In genomic region chr11:53795813-53796212, GRCm38 (mm10) we compare ENCODE assay signal across 12 mouse cellular contexts. TPM values are rescaled to one million over a fixed set of nuclear protein-coding genes. Genes with fewer than 3 reads are reported as not detected.
A peak's percentile ranks its signal among the peaks of the same experiment; 100 is the strongest.
DNase-seq lines count a peak whose midpoint lies in the region; ATAC-seq and TF ChIP-seq lines count a peak whose summit lies in the region.
"Had no signal": no experiment of that assay in that cellular context is flagged by ENCODE, and none has a peak within 500 bp of the region (broad histone marks: within the 10 kb centered on the region; RNA-seq: fewer than 3 reads in every experiment).

No protein-coding gene starts in this region.

- H3K36me3 ChIP-seq in heart, embryonic 14.5 days (ENCODE audit: control insufficient read depth, insufficient read depth, low read length): no peaks in the 10 kb centered on the region
- no peaks in the 10 kb centered on the region for H3K36me3 ChIP-seq in spleen, adult 2 months (ENCODE audit: control insufficient read depth, insufficient read depth, low read length)
- no peaks in the 10 kb centered on the region for H3K36me3 ChIP-seq in intestine, embryonic 16.5 days (ENCODE audit: control insufficient read depth, insufficient read depth, low read length)
- H3K36me3 ChIP-seq: forebrain, embryonic 12.5 days; midbrain, embryonic 15.5 days had no signal

- H3K27me3 ChIP-seq in heart, embryonic 14.5 days (ENCODE audit: control insufficient read depth, insufficient read depth, low read length): no peaks in the 10 kb centered on the region
- no peaks in the 10 kb centered on the region for H3K27me3 ChIP-seq in spleen, adult 2 months (ENCODE audit: control insufficient read depth, insufficient read depth, low read length)
- no peaks in the 10 kb centered on the region for H3K27me3 ChIP-seq in intestine, embryonic 16.5 days (replicated peaks; ENCODE audit: control insufficient read depth, insufficient read depth, low read length)
- H3K27me3 ChIP-seq: forebrain, embryonic 12.5 days; midbrain, embryonic 15.5 days had no signal

- H3K4me3 ChIP-seq in heart, embryonic 14.5 days (ENCODE audit: control insufficient read depth in 1 of 2, insufficient read depth in 1 of 2, low read depth in 1 of 2, low read length in 2 of 2): no peak overlapping the region
- no peak overlapping the region for H3K4me3 ChIP-seq in spleen, adult 2 months (ENCODE audit: extremely low read depth, insufficient read depth, insufficient read length)
- no peak overlapping the region for H3K4me3 ChIP-seq in intestine, embryonic 16.5 days (ENCODE audit: low read length)
- H3K4me3 ChIP-seq: forebrain, embryonic 12.5 days; midbrain, embryonic 15.5 days had no signal

- no peak overlapping the region for H3K9ac ChIP-seq in heart, embryonic 14.5 days (ENCODE audit: low read length)
- no peak overlapping the region for H3K9ac ChIP-seq in intestine, embryonic 16.5 days (ENCODE audit: low read depth, low read length)
- H3K9ac ChIP-seq: forebrain, embryonic 12.5 days; midbrain, embryonic 15.5 days had no signal

- peak overlapping the region; percentile 14 to 64; a peak in 1 of 4 replicates for H3K27ac ChIP-seq in heart, embryonic 14.5 days (replicated peaks in 1 of 2; ENCODE audit: control insufficient read depth in 1 of 2, insufficient read depth in 1 of 2, low read depth in 2 of 2, low read length in 2 of 2)
- peak overlapping the region; percentile 87 for H3K27ac ChIP-seq in spleen, adult 2 months (ENCODE audit: insufficient read depth, low read length)
- peak overlapping the region; percentile 94 for H3K27ac ChIP-seq in intestine, embryonic 16.5 days (ENCODE audit: low read length)
- H3K27ac ChIP-seq: forebrain, embryonic 12.5 days; midbrain, embryonic 15.5 days had no signal

- no peak for DNase-seq in heart, postnatal 4 days
- DNase-seq in spleen, adult 2 months (ENCODE audit: low read depth in 1 of 2, low spot score in 2 of 2): no peak
- no peak for DNase-seq in spleen, postnatal 10 days (ENCODE audit: low spot score in 2 of 2)
- peak; percentile 50 for DNase-seq in yolk sac, embryonic 10.5 days (ENCODE audit: low spot score)
- DNase-seq in cerebellum, adult 9-10 months: no peak
- no peak for DNase-seq in right cerebral cortex, adult 2 months (ENCODE audit: low spot score in 2 of 2)
- DNase-seq: cerebellum, postnatal 25 days had no signal

- WGBS in heart, embryonic 14.5 days: 28% methylated on average over 8 of the region's 8 CpGs
- WGBS in spleen, adult 2 months: 71% methylated on average over 8 of the region's 8 CpGs
- 61% methylated on average over 8 of the region's 8 CpGs for whole genome bisulfite sequencing in intestine, embryonic 16.5 days

- TF ChIP-seq POLR2A in spleen, adult 2 months (IDR thresholded peaks at IDR 0.05; ENCODE audit: low read depth, low read length): no peak

- H3K9me3 ChIP-seq in heart, embryonic 14.5 days (ENCODE audit: control insufficient read depth, low read length): no peaks in the 10 kb centered on the region
- no peaks in the 10 kb centered on the region for H3K9me3 ChIP-seq in intestine, embryonic 16.5 days (ENCODE audit: control insufficient read depth, low read length)
- H3K9me3 ChIP-seq: forebrain, embryonic 12.5 days; midbrain, embryonic 15.5 days had no signal

- H3K4me2 ChIP-seq in heart, embryonic 14.5 days (ENCODE audit: low read length): no peak overlapping the region
- H3K4me2 ChIP-seq in intestine, embryonic 16.5 days (ENCODE audit: low read depth, low read length): no peak overlapping the region
- H3K4me2 ChIP-seq: forebrain, embryonic 12.5 days; midbrain, embryonic 15.5 days had no signal

- TF ChIP-seq CTCF in spleen, adult 2 months (IDR thresholded peaks at IDR 0.05; ENCODE audit: extremely low read depth, insufficient read depth, insufficient read length, insufficient replicate concordance): no peak

- H3K4me1 ChIP-seq in heart, embryonic 14.5 days (ENCODE audit: control insufficient read depth in 2 of 2, insufficient read depth in 2 of 2, low read length in 2 of 2): peaks cover 28 to 30% of the 10 kb centered on the region in 2 experiments
- peaks cover 27% of the 10 kb centered on the region; the same call in 1 of the 2 replicates for H3K4me1 ChIP-seq in spleen, adult 2 months (ENCODE audit: control insufficient read depth, insufficient read depth, insufficient read length)
- peaks cover 35% of the 10 kb centered on the region for H3K4me1 ChIP-seq in intestine, embryonic 16.5 days (ENCODE audit: control insufficient read depth, insufficient read depth, low read length)

- peak; percentile 55 for ATAC-seq in heart, embryonic 14.5 days (ENCODE audit: insufficient number of reproducible peaks, insufficient read depth, low FRiP score, low read depth)
- ATAC-seq in intestine, embryonic 16.5 days: peak; percentile 26
- ATAC-seq: midbrain, embryonic 15.5 days had no signal

RNA-seq across cellular contexts. Expression of gene Gm17334, which starts 22.8 kb away (rescaled TPM):
- polyA plus RNA-seq in heart, embryonic 14.5 days (2014; fragmentation: Nextera tagmentation; extraction: Ambion mirVana): not detected in 2 replicates
- total RNA-seq in heart, postnatal 4 days (2021): not detected
- 1.2 TPM in 2 replicates for polyA plus RNA-seq in spleen, adult 2 months (2012; rRNA removed)
- 0.34 and 0.81 TPM in 2 replicates for polyA plus RNA-seq in intestine, embryonic 16.5 days (2015; fragmentation: Nextera tagmentation; extraction: Ambion mirVana)
- total RNA-seq: layer of hippocampus, postnatal 10 days had no signal
- polyA plus RNA-seq: forebrain, embryonic 12.5 days; midbrain, embryonic 15.5 days had no signal

RNA-seq across cellular contexts. Expression of gene Irf1, which starts 26.0 kb away (rescaled TPM):
- polyA plus RNA-seq in heart, embryonic 14.5 days (2014; fragmentation: Nextera tagmentation; extraction: Ambion mirVana): 9.3 and 10.8 TPM in 2 replicates
- 10 to 100 TPM; 11.8 to 12.2 TPM for total RNA-seq in heart, postnatal 4 days (2021)
- 111 and 222 TPM in 2 replicates for polyA plus RNA-seq in spleen, adult 2 months (2012; rRNA removed)
- polyA plus RNA-seq in intestine, embryonic 16.5 days (2015; fragmentation: Nextera tagmentation; extraction: Ambion mirVana): 52.9 and 58.7 TPM in 2 replicates

Comparison
In these comparisons a context has a peak if more than half of its experiments do, and no peak if none do; other contexts are left out.
1. H3K27ac ChIP-seq: peak in every context shown above with its lines; median percentile 94 in intestine, embryonic 16.5 days; 87 in spleen, adult 2 months; 39 in heart, embryonic 14.5 days.